Mouse (Mus musculus): ENCODE measurements around the gene Gabrq. TPM values are rescaled to one million over a fixed set of nuclear protein-coding genes. Genes with fewer than 3 reads are reported as not detected.

Gene Gabrq
- polyA plus RNA-seq (2016; fragmentation: Nextera tagmentation; extraction: Ambion mirVana): 0.14 and 0.15 TPM in 2 replicates

GRCm38 (mm10) chrX:72824776-72825588 is at the start of gene Gabrq:
TSS of gene Gabrq (plus strand) at chrX:72825178.
- Histone ChIP-seq H3K4me3 (peak within 1 kb of the TSS; percentile 33), H3K27me3 (peaks cover 22% of the 10 kb centered on the region), H3K27ac (no peak within 1 kb of the TSS), H3K9me3 (no peaks in the 10 kb centered on the region), H3K4me2 (replicated peaks) (peak within 1 kb of the TSS; percentile 61), H3K36me3 (no peaks in the 10 kb centered on the region), H3K9ac (no peak within 1 kb of the TSS), H3K4me1 (no peaks in the 10 kb centered on the region)
- WGBS: 36% methylated on average over 43 of the region's 43 CpGs
- 0 out of 2 replicates have a peak, but pooled peaks have one; percentile 60 for ATAC-seq (ENCODE audit: insufficient number of reproducible peaks, insufficient read depth, low FRiP score, low TSS enrichment)

- no peaks in the 10 kb centered on the region for H3K9me3 ChIP-seq
- H3K4me3 ChIP-seq: no peak overlapping the region
- WGBS: 22% methylated on average over 1 of the region's 1 CpGs
- H3K4me2 ChIP-seq (replicated peaks): no peak overlapping the region
- no peak overlapping the region for H3K27ac ChIP-seq
- no peak overlapping the region for H3K9ac ChIP-seq
- no peak for ATAC-seq (ENCODE audit: insufficient number of reproducible peaks, insufficient read depth, low FRiP score, low TSS enrichment)
- no peaks in the 10 kb centered on the region for H3K4me1 ChIP-seq
- H3K27me3 ChIP-seq: no peaks in the 10 kb centered on the region
- no peaks in the 10 kb centered on the region for H3K36me3 ChIP-seq
Measured at GRCm38 (mm10) chrX:72788773-72789557, 36.0 kb upstream of the Gabrq start.

DNA sequence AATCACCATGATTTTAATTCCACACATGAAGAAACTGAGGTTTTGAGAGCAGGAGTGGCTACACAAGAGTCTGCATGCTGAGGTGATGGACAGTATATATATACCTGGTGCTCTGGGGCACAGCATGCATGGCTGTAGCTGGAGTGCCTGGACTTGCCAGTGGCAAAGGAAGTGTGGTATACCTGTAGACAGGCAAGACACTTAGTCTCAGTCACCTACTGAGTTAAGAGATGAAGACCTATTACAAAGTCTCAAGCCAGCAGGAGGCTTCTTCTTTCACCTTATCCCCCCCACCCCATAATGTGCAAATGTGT is 35.5 kb upstream of the Gabrq start:
- no peak overlapping the region for H3K4me3 ChIP-seq
- no peaks in the 10 kb centered on the region for H3K9me3 ChIP-seq
- H3K4me2 ChIP-seq (replicated peaks): no peak overlapping the region
- no peak overlapping the region for H3K27ac ChIP-seq
- H3K36me3 ChIP-seq: no peaks in the 10 kb centered on the region
- H3K9ac ChIP-seq: no peak overlapping the region
- no peaks in the 10 kb centered on the region for H3K27me3 ChIP-seq
- ATAC-seq (ENCODE audit: insufficient number of reproducible peaks, insufficient read depth, low FRiP score, low TSS enrichment): no peak
- H3K4me1 ChIP-seq: no peaks in the 10 kb centered on the region

GRCm38 (mm10) chrX:72819594-72819993 is 5.4 kb upstream of the Gabrq start:
- H3K4me3 ChIP-seq: no peak overlapping the region
- ATAC-seq (ENCODE audit: insufficient number of reproducible peaks, insufficient read depth, low FRiP score, low TSS enrichment): no peak
- H3K27ac ChIP-seq: no peak overlapping the region
- H3K27me3 ChIP-seq: no peaks in the 10 kb centered on the region; the same call in 1 of the 2 replicates
- H3K9me3 ChIP-seq: no peaks in the 10 kb centered on the region
- WGBS: 4% methylated on average over 5 of the region's 5 CpGs
- H3K36me3 ChIP-seq: no peaks in the 10 kb centered on the region
- no peak overlapping the region for H3K4me2 ChIP-seq (replicated peaks)
- H3K4me1 ChIP-seq: no peaks in the 10 kb centered on the region
- H3K9ac ChIP-seq: no peak overlapping the region

- no peaks in the 10 kb centered on the region for H3K4me1 ChIP-seq
- no peak overlapping the region for H3K27ac ChIP-seq
- H3K9me3 ChIP-seq: no peaks in the 10 kb centered on the region
- ATAC-seq (ENCODE audit: insufficient number of reproducible peaks, insufficient read depth, low FRiP score, low TSS enrichment): no peak
- H3K36me3 ChIP-seq: no peaks in the 10 kb centered on the region
- H3K27me3 ChIP-seq: peaks cover 22% of the 10 kb centered on the region
- H3K9ac ChIP-seq: no peak overlapping the region
- no peak overlapping the region for H3K4me2 ChIP-seq (replicated peaks)
- 66% methylated on average over 2 of the region's 2 CpGs for WGBS
- no peak overlapping the region for H3K4me3 ChIP-seq
Measured at GRCm38 (mm10) chrX:72823310-72823709, 1.7 kb upstream of the Gabrq start.

GRCm38 (mm10) chrX:72825589-72825905 is 569 bp downstream of the Gabrq start:
- 35% methylated on average over 7 of the region's 7 CpGs for WGBS
- Histone ChIP-seq H3K4me2 (replicated peaks) (peak overlapping the region; percentile 61), H3K4me3 (peak overlapping the region; percentile 33), H3K9ac (no peak overlapping the region), H3K4me1 (no peaks in the 10 kb centered on the region), H3K27ac (no peak overlapping the region), H3K27me3 (peaks cover 22% of the 10 kb centered on the region), H3K9me3 (no peaks in the 10 kb centered on the region), H3K36me3 (no peaks in the 10 kb centered on the region)
- ATAC-seq (ENCODE audit: insufficient number of reproducible peaks, insufficient read depth, low FRiP score, low TSS enrichment): 0 out of 2 replicates have a peak, but pooled peaks have one; percentile 22

Other genes starting within 250 kb of the Gabrq start
- gene Gabra3, start 168.3 kb upstream of the Gabrq start, polyA plus RNA-seq (2016; fragmentation: Nextera tagmentation; extraction: Ambion mirVana): 3.9 TPM in 2 replicates
- gene Cetn2, start 93.2 kb downstream of the Gabrq start, polyA plus RNA-seq (2016; fragmentation: Nextera tagmentation; extraction: Ambion mirVana): 81.4 and 81.7 TPM in 2 replicates
- gene Nsdhl, start 93.4 kb downstream of the Gabrq start, polyA plus RNA-seq (2016; fragmentation: Nextera tagmentation; extraction: Ambion mirVana): 24.5 and 26.2 TPM in 2 replicates
- 11.3 TPM in 2 replicates for gene Zfp185, start 162.2 kb downstream of the Gabrq start, polyA plus RNA-seq (2016; fragmentation: Nextera tagmentation; extraction: Ambion mirVana)
- 0.09 TPM in 1 of 2 replicates, not detected in the other for gene Pnma5, start 211.9 kb downstream of the Gabrq start, polyA plus RNA-seq (2016; fragmentation: Nextera tagmentation; extraction: Ambion mirVana)
- gene Pnma3, start 239.6 kb downstream of the Gabrq start, polyA plus RNA-seq (2016; fragmentation: Nextera tagmentation; extraction: Ambion mirVana): 0.10 and 0.35 TPM in 2 replicates

All from embryonic facial prominence, embryonic 12.5 days (tissue).